Mouse (Mus musculus) kidney, adult 2 months (tissue): ENCODE results near the gene Olfr1341.

Experiments
- CTCF ChIP-seq: fragments of 200-500 bp; conservative IDR thresholded peaks from 2 replicates; pipeline ENCODE4 v1.5.1; 2011; ENCODE audit warnings: low read depth, mild to moderate bottlenecking, control low read depth, low read length, moderate library complexity, mixed read lengths; ENCODE audit not compliant: insufficient read depth, insufficient read length
- POLR2A ChIP-seq: fragments of 200-500 bp; IDR thresholded peaks from one replicate; pipeline ENCODE4 v1.6.1; 2011; ENCODE audit warnings: low read depth, low read length, control low read depth

GRCm38 (mm10) chr4:118693812-118694211 is 9.5 kb upstream of the Olfr1341 start:
- no peak for TF ChIP-seq CTCF
- no peak for TF ChIP-seq POLR2A
